Mouse (Mus musculus): Measurements from ENCODE around the gene Emilin1. TPM values are rescaled to one million over a fixed set of nuclear protein-coding genes. Genes with fewer than 3 reads are reported as not detected.

The Emilin1 gene
- polyA plus RNA-seq, 1 experiment, result 83.9 TPM

GRCm38 (mm10) chr5:30917348-30917747 lies 4.1 kb downstream of the Emilin1 start:
- WGBS, result 92% methylated on average over 11 of the region's 11 CpGs
- H3K27ac ChIP-seq (ENCODE audit: insufficient read depth, low read length), result 0 out of 2 replicates have a peak overlapping the region, but pooled peaks have one; percentile 7
- peaks cover 8% of the 10 kb centered on the region; the same call in 1 of the 2 replicates for H3K4me1 ChIP-seq (ENCODE audit: control insufficient read depth, insufficient read depth, insufficient read length)
- TF ChIP-seq CTCF (IDR thresholded peaks at IDR 0.05; ENCODE audit: extremely low read depth, insufficient read depth, insufficient read length, insufficient replicate concordance), result no peak
- TF ChIP-seq POLR2A (IDR thresholded peaks at IDR 0.05; ENCODE audit: low read depth, low read length), result no peak
- no peaks in the 10 kb centered on the region for H3K36me3 ChIP-seq (ENCODE audit: control insufficient read depth, insufficient read depth, low read length)
- H3K27me3 ChIP-seq (ENCODE audit: control insufficient read depth, insufficient read depth, low read length), result no peaks in the 10 kb centered on the region
- no peak overlapping the region for H3K4me3 ChIP-seq (ENCODE audit: extremely low read depth, insufficient read depth, insufficient read length)
- no peak for DNase-seq (ENCODE audit: low read depth in 1 of 2, low spot score in 2 of 2)

- no peaks in the 10 kb centered on the region for H3K36me3 ChIP-seq (ENCODE audit: control insufficient read depth, insufficient read depth, low read length)
- H3K27me3 ChIP-seq (ENCODE audit: control insufficient read depth, insufficient read depth, low read length), result no peaks in the 10 kb centered on the region
- 92% methylated on average over 31 of the region's 31 CpGs for WGBS
- H3K4me3 ChIP-seq (ENCODE audit: extremely low read depth, insufficient read depth, insufficient read length), result no peak overlapping the region
- DNase-seq (ENCODE audit: low read depth in 1 of 2, low spot score in 2 of 2), result no peak
- H3K4me1 ChIP-seq (ENCODE audit: control insufficient read depth, insufficient read depth, insufficient read length), result peaks cover 8% of the 10 kb centered on the region; the same call in 1 of the 2 replicates
- no peak for TF ChIP-seq CTCF (IDR thresholded peaks at IDR 0.05; ENCODE audit: extremely low read depth, insufficient read depth, insufficient read length, insufficient replicate concordance)
- TF ChIP-seq POLR2A (IDR thresholded peaks at IDR 0.05; ENCODE audit: low read depth, low read length), result no peak
- H3K27ac ChIP-seq (ENCODE audit: insufficient read depth, low read length), result no peak overlapping the region
These were observed 4.9 kb downstream of the Emilin1 start for GRCm38 (mm10) chr5:30917891-30918670.

GRCm38 (mm10) chr5:30918691-30919090 lies 5.5 kb downstream of the Emilin1 start:
- Histone ChIP-seq H3K27ac (ENCODE audit: insufficient read depth, low read length) (no peak overlapping the region), H3K36me3 (ENCODE audit: control insufficient read depth, insufficient read depth, low read length) (no peaks in the 10 kb centered on the region), H3K27me3 (ENCODE audit: control insufficient read depth, insufficient read depth, low read length) (no peaks in the 10 kb centered on the region), H3K4me1 (ENCODE audit: control insufficient read depth, insufficient read depth, insufficient read length) (peaks cover 8% of the 10 kb centered on the region; the same call in 1 of the 2 replicates), H3K4me3 (ENCODE audit: extremely low read depth, insufficient read depth, insufficient read length) (no peak overlapping the region)
- TF ChIP-seq CTCF (IDR thresholded peaks at IDR 0.05; ENCODE audit: extremely low read depth, insufficient read depth, insufficient read length, insufficient replicate concordance) (no peak), POLR2A (IDR thresholded peaks at IDR 0.05; ENCODE audit: low read depth, low read length) (no peak)
- 92% methylated on average over 8 of the region's 8 CpGs for WGBS
- no peak for DNase-seq (ENCODE audit: low read depth in 1 of 2, low spot score in 2 of 2)

- H3K4me1 ChIP-seq (ENCODE audit: control insufficient read depth, insufficient read depth, insufficient read length), result peaks cover 8% of the 10 kb centered on the region; the same call in 1 of the 2 replicates
- no peaks in the 10 kb centered on the region for H3K27me3 ChIP-seq (ENCODE audit: control insufficient read depth, insufficient read depth, low read length)
- no peak overlapping the region for H3K4me3 ChIP-seq (ENCODE audit: extremely low read depth, insufficient read depth, insufficient read length)
- WGBS, result 83% methylated on average over 11 of the region's 11 CpGs
- DNase-seq (ENCODE audit: low read depth in 1 of 2, low spot score in 2 of 2), result no peak
- no peak overlapping the region for H3K27ac ChIP-seq (ENCODE audit: insufficient read depth, low read length)
- TF ChIP-seq POLR2A (IDR thresholded peaks at IDR 0.05; ENCODE audit: low read depth, low read length) (no peak), CTCF (IDR thresholded peaks at IDR 0.05; ENCODE audit: extremely low read depth, insufficient read depth, insufficient read length, insufficient replicate concordance) (no peak)
- no peaks in the 10 kb centered on the region for H3K36me3 ChIP-seq (ENCODE audit: control insufficient read depth, insufficient read depth, low read length)
These were observed 6.8 kb downstream of the Emilin1 start for GRCm38 (mm10) chr5:30919831-30920614.

GRCm38 (mm10) chr5:30920621-30921020 lies 7.4 kb downstream of the Emilin1 start:
- Histone ChIP-seq H3K27me3 (ENCODE audit: control insufficient read depth, insufficient read depth, low read length) (no peaks in the 10 kb centered on the region), H3K27ac (ENCODE audit: insufficient read depth, low read length) (no peak overlapping the region), H3K4me3 (ENCODE audit: extremely low read depth, insufficient read depth, insufficient read length) (no peak overlapping the region), H3K36me3 (ENCODE audit: control insufficient read depth, insufficient read depth, low read length) (no peaks in the 10 kb centered on the region), H3K4me1 (ENCODE audit: control insufficient read depth, insufficient read depth, insufficient read length) (peaks cover 4% of the 10 kb centered on the region; the same call in 1 of the 2 replicates)
- 82% methylated on average over 19 of the region's 19 CpGs for WGBS
- TF ChIP-seq CTCF (IDR thresholded peaks at IDR 0.05; ENCODE audit: extremely low read depth, insufficient read depth, insufficient read length, insufficient replicate concordance) (no peak), POLR2A (IDR thresholded peaks at IDR 0.05; ENCODE audit: low read depth, low read length) (no peak)
- DNase-seq (ENCODE audit: low read depth in 1 of 2, low spot score in 2 of 2), result no peak

- no peak; the same call in 1 of the 2 replicates for TF ChIP-seq POLR2A (IDR thresholded peaks at IDR 0.05; ENCODE audit: low read depth, low read length)
- TF ChIP-seq CTCF (IDR thresholded peaks at IDR 0.05; ENCODE audit: extremely low read depth, insufficient read depth, insufficient read length, insufficient replicate concordance), result peak; percentile 96
- peak; percentile 76 to 91 for DNase-seq (ENCODE audit: low read depth in 1 of 2, low spot score in 2 of 2)
- WGBS, result 1% methylated on average over 38 of the region's 40 CpGs
These were observed 8.2 kb downstream of the Emilin1 start, which contains the start of gene Khk for GRCm38 (mm10) chr5:30921256-30922033. Khk (plus strand) TSS chr5:30921431.

More at GRCm38 (mm10) chr5:30921256-30922033, 8.2 kb downstream of the Emilin1 start, which contains the start of gene Khk:
- Histone ChIP-seq H3K27me3 (ENCODE audit: control insufficient read depth, insufficient read depth, low read length) (no peaks in the 10 kb centered on the region), H3K36me3 (ENCODE audit: control insufficient read depth, insufficient read depth, low read length) (no peaks in the 10 kb centered on the region), H3K4me1 (ENCODE audit: control insufficient read depth, insufficient read depth, insufficient read length) (peaks cover 3% of the 10 kb centered on the region; the same call in 1 of the 2 replicates), H3K4me3 (ENCODE audit: extremely low read depth, insufficient read depth, insufficient read length) (peak within 1 kb of the TSS; percentile 77), H3K27ac (ENCODE audit: insufficient read depth, low read length) (peak within 1 kb of the TSS; percentile 78)
